Mouse (Mus musculus) E14TG2a.4 (cell line): Measurements from ENCODE around the gene Relt.

ENCODE experiments used
- CTCF ChIP-seq: conservative IDR thresholded peaks from 2 replicates; pipeline ENCODE4 v1.5.1; 2014; ENCODE audit warnings: low read length
- NANOG ChIP-seq: IDR thresholded peaks from 2 replicates; pipeline ENCODE4 v1.6.1; 2014; ENCODE audit warnings: borderline replicate concordance, low read length, mixed read lengths
- POU5F1 ChIP-seq: IDR thresholded peaks from 2 replicates; pipeline ENCODE4 v1.6.1; 2014; ENCODE audit warnings: low read length, borderline replicate concordance

- TF ChIP-seq CTCF: no peak
- TF ChIP-seq NANOG: no peak
- no peak for TF ChIP-seq POU5F1
These were observed 17.8 kb downstream of the Relt start for GRCm38 (mm10) chr7:100845412-100845811.
